ENCODE assay signal across 16 mouse cellular contexts in genomic region chr3:69438773-69439514, GRCm38 (mm10).
A peak's percentile ranks its signal among the peaks of the same experiment; 100 is the strongest.
DNase-seq lines count a peak whose midpoint lies in the region; ATAC-seq lines count a peak whose summit lies in the region.
"Had no signal": no experiment of that assay in that cellular context is flagged by ENCODE, and none has a peak within 500 bp of the region (broad histone marks: within the 10 kb centered on the region; RNA-seq: fewer than 3 reads in every experiment).

No protein-coding gene starts in this region.

- H3K9me3 ChIP-seq in liver, embryonic 11.5 days (ENCODE audit: control insufficient read depth, low read length), result no peaks in the 10 kb centered on the region
- H3K9me3 ChIP-seq: liver, embryonic 13.5 days; midbrain, embryonic 13.5 days had no signal

- 70% methylated on average over 12 of the region's 12 CpGs for WGBS in liver, embryonic 11.5 days

- H3K27ac ChIP-seq in liver, embryonic 11.5 days (ENCODE audit: low read depth, low read length), result no peak overlapping the region
- H3K27ac ChIP-seq: hindbrain, embryonic 14.5 days; liver, embryonic 13.5 days; midbrain, embryonic 13.5 days had no signal

- no peak overlapping the region for H3K4me3 ChIP-seq in liver, embryonic 11.5 days (ENCODE audit: low read depth, low read length)
- H3K4me3 ChIP-seq: erythroblast, embryonic 14.5 days; liver, embryonic 13.5 days; midbrain, embryonic 13.5 days had no signal

- H3K4me1 ChIP-seq in liver, embryonic 11.5 days (replicated peaks; ENCODE audit: control insufficient read depth, insufficient read depth, low read length), result no peaks in the 10 kb centered on the region
- H3K4me1 ChIP-seq: liver, embryonic 13.5 days had no signal

- no peak for ATAC-seq in megakaryocyte-erythroid progenitor cell, adult 5-6 weeks (replicated peaks; ENCODE audit: low FRiP score, low TSS enrichment, poor library complexity, severe bottlenecking)
- no peak for ATAC-seq in liver, embryonic 11.5 days (replicated peaks; ENCODE audit: low FRiP score)
- ATAC-seq: midbrain, embryonic 13.5 days had no signal

- H3K27me3 ChIP-seq in liver, embryonic 11.5 days (replicated peaks; ENCODE audit: control insufficient read depth, insufficient read depth, low read length), result no peaks in the 10 kb centered on the region
- H3K27me3 ChIP-seq: liver, embryonic 13.5 days; midbrain, embryonic 13.5 days had no signal

- no peaks in the 10 kb centered on the region for H3K36me3 ChIP-seq in liver, embryonic 11.5 days (ENCODE audit: control insufficient read depth, insufficient read depth, low read length)
- H3K36me3 ChIP-seq: liver, embryonic 13.5 days; midbrain, embryonic 13.5 days had no signal

- H3K4me2 ChIP-seq in liver, embryonic 11.5 days, result no peak overlapping the region
- H3K4me2 ChIP-seq: hindbrain, embryonic 14.5 days; liver, embryonic 13.5 days; midbrain, embryonic 13.5 days had no signal

- no peak overlapping the region for H3K9ac ChIP-seq in liver, embryonic 11.5 days (ENCODE audit: low read depth, low read length)
- H3K9ac ChIP-seq: hindbrain, embryonic 14.5 days; liver, embryonic 13.5 days; midbrain, embryonic 13.5 days had no signal

- intact Hi-C loops in left cerebral cortex, postnatal 25 days (cut with DNase I), result no loop called here

- peak; percentile 48 to 52 for DNase-seq in frontal cortex, postnatal 36 days (ENCODE audit: low spot score in 2 of 2)
- DNase-seq in frontal cortex, postnatal 25 days (ENCODE audit: low spot score in 2 of 2), result no peak
- peak; percentile 42 for DNase-seq in layer of hippocampus, adult 11-12 months (ENCODE audit: low spot score)
- no peak for DNase-seq in layer of hippocampus, postnatal 10 days (ENCODE audit: low spot score in 2 of 2)
- DNase-seq in brain, adult 2 months (ENCODE audit: low read depth, low spot score), result peak; percentile 84
- peak; percentile 38 to 69 for DNase-seq in left cerebral cortex, postnatal 25 days (ENCODE audit: low spot score in 2 of 2)
- no peak for DNase-seq in liver, embryonic 11.5 days (ENCODE audit: low spot score)
- DNase-seq: cerebellum, adult 2 months; kidney, adult 18-20 months; liver, embryonic 13.5 days; lung, postnatal 14 days; thymus, postnatal 14 days had no signal

Comparison
In these comparisons a context has a peak if more than half of its experiments do, and no peak if none do; other contexts are left out.
1. DNase-seq: peak in frontal cortex, postnatal 36 days (2 of 2), layer of hippocampus, adult 11-12 months (single experiment), brain, adult 2 months (single experiment) and left cerebral cortex, postnatal 25 days (2 of 2); none in frontal cortex, postnatal 25 days (0 of 2), layer of hippocampus, postnatal 10 days (0 of 2) and liver, embryonic 11.5 days (single experiment).